Mouse (Mus musculus) layer of hippocampus, adult 9-11 months (tissue): ENCODE results near the gene Adamts17.

Source experiments
- DNase-seq: peaks from one replicate; pipeline ENCODE4 v3.0.0; 2022

Adamts17 gene

GRCm38 (mm10) chr7:66935041-66935440 lies 95.5 kb downstream of the Adamts17 start:
- DNase-seq, result no peak

GRCm38 (mm10) chr7:66936042-66936755 lies 96.7 kb downstream of the Adamts17 start:
- no peak for DNase-seq

- no peak for DNase-seq
These were observed 97.4 kb downstream of the Adamts17 start for GRCm38 (mm10) chr7:66936911-66937310.

GRCm38 (mm10) chr7:66938988-66939783 lies 99.7 kb downstream of the Adamts17 start:
- DNase-seq, result no peak

- DNase-seq, result no peak
These were observed 101.2 kb downstream of the Adamts17 start for GRCm38 (mm10) chr7:66940761-66941160.

- DNase-seq, result no peak
These were observed 109.5 kb downstream of the Adamts17 start for GRCm38 (mm10) chr7:66949006-66949405.

- no peak for DNase-seq
These were observed 113.4 kb downstream of the Adamts17 start for GRCm38 (mm10) chr7:66952921-66953320.

- no peak for DNase-seq
These were observed 114.5 kb downstream of the Adamts17 start for GRCm38 (mm10) chr7:66954073-66954472.

GRCm38 (mm10) chr7:66954723-66955122 lies 115.2 kb downstream of the Adamts17 start:
- no peak for DNase-seq

- no peak for DNase-seq
These were observed 116.0 kb downstream of the Adamts17 start for GRCm38 (mm10) chr7:66955455-66955919.

- no peak for DNase-seq
These were observed 116.4 kb downstream of the Adamts17 start for GRCm38 (mm10) chr7:66955978-66956377.

GRCm38 (mm10) chr7:66957764-66958163 lies 118.2 kb downstream of the Adamts17 start:
- DNase-seq, result no peak

- no peak for DNase-seq
These were observed 120.9 kb downstream of the Adamts17 start for GRCm38 (mm10) chr7:66960246-66961033.

- no peak for DNase-seq
These were observed 123.2 kb downstream of the Adamts17 start for GRCm38 (mm10) chr7:66962736-66963135.

- no peak for DNase-seq
These were observed 124.0 kb downstream of the Adamts17 start for GRCm38 (mm10) chr7:66963541-66963940.

- DNase-seq, result no peak
These were observed 127.1 kb downstream of the Adamts17 start for GRCm38 (mm10) chr7:66966541-66967205.

GRCm38 (mm10) chr7:66967206-66967919 lies 127.8 kb downstream of the Adamts17 start:
- no peak for DNase-seq

GRCm38 (mm10) chr7:66968661-66969060 lies 129.1 kb downstream of the Adamts17 start:
- no peak for DNase-seq

- no peak for DNase-seq
These were observed 129.7 kb downstream of the Adamts17 start for GRCm38 (mm10) chr7:66969199-66969598.

GRCm38 (mm10) chr7:66970235-66970634 lies 130.7 kb downstream of the Adamts17 start:
- no peak for DNase-seq

- DNase-seq, result no peak
These were observed 131.4 kb downstream of the Adamts17 start for GRCm38 (mm10) chr7:66970974-66971373.

GRCm38 (mm10) chr7:66974859-66975258 lies 135.3 kb downstream of the Adamts17 start:
- no peak for DNase-seq
